Mouse (Mus musculus) midbrain, embryonic 12.5 days (tissue): ENCODE data around the gene Ptcd2. TPM values are rescaled to one million over a fixed set of nuclear protein-coding genes. Genes with fewer than 3 reads are reported as not detected.

Source experiments
- ATAC-seq: fragments of 200-750 bp; cut with Nextera tagmentation; 2 replicates; pipeline ENCODE4 v1.8.0; 2017; ENCODE audit warnings: low read depth, moderate TSS enrichment, moderate library complexity; ENCODE audit not compliant: low FRiP score
- H3K27ac ChIP-seq: fragments of 300-500 bp; sonication (generic); replicated peaks from 2 replicates; pipeline ENCODE4 v1.5.1; 2016; ENCODE audit warnings: mild to moderate bottlenecking
- H3K27me3 ChIP-seq: fragments of 300-500 bp; sonication (generic); 2 replicates; pipeline ENCODE4 v1.6.1; 2016; ENCODE audit warnings: mild to moderate bottlenecking
- H3K36me3 ChIP-seq: fragments of 300-500 bp; sonication (generic); 2 replicates; pipeline ENCODE4 v1.6.1; 2016
- H3K4me1 ChIP-seq: fragments of 300-500 bp; sonication (generic); 2 replicates; pipeline ENCODE4 v1.6.1; 2016
- H3K4me2 ChIP-seq: fragments of 300-500 bp; sonication (generic); replicated peaks from 2 replicates; pipeline ENCODE4 v1.6.1; 2016; ENCODE audit warnings: mild to moderate bottlenecking, moderate library complexity
- H3K4me3 ChIP-seq: fragments of 300-500 bp; sonication (generic); 2 replicates; pipeline ENCODE4 v1.5.1; 2016; ENCODE audit warnings: mild to moderate bottlenecking
- H3K9ac ChIP-seq: fragments of 300-500 bp; sonication (generic); replicated peaks from 2 replicates; pipeline ENCODE4 v1.6.1; 2016; ENCODE audit warnings: mild to moderate bottlenecking, moderate library complexity
- H3K9me3 ChIP-seq: fragments of 300-500 bp; sonication (generic); 2 replicates; pipeline ENCODE4 v1.6.1; 2016; ENCODE audit warnings: mild to moderate bottlenecking
- WGBS: fragments of 180-500 bp; shearing (Covaris S2); methylation state at CpG from one replicate; pipeline ENCODE4 v1.1.7; 2016; 5-methylcytosine and 5-hydroxymethylcytosine counted together
- polyA plus RNA-seq: library from polyadenylated mRNA; unstranded; fragments of >200 nt; fragmentation: Nextera tagmentation; extraction: Ambion mirVana; gene quantifications from 2 replicates; pipeline ENCODE4 v1.2.1, GENCODE M21; 2016

Gene Ptcd2
- polyA plus RNA-seq, 1 experiment from 2014 or later: 48.4 TPM

DNA sequence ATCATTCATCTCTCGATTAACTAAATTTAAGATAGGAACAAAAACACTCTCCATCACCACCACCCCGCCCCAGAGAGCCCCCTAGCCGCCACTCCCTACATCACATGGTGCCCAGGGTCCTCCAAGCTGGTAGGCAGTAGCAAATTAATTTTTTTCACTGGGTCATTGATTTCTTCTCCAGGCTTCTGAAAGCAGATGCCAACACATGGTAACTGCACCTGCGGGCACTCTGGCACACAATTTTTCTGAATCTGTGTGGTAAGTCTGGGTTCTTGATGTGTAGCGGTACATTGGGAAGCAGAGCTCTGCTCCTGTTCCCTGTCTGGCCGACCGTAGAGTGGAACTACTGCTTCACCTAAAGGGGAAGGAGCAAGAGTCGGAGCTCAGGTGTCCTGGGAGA is 53.7 kb downstream of the Ptcd2 start:
- Histone ChIP-seq H3K27me3 (no peaks in the 10 kb centered on the region), H3K9ac (no peak overlapping the region), H3K27ac (no peak overlapping the region), H3K4me1 (no peaks in the 10 kb centered on the region), H3K4me3 (no peak overlapping the region), H3K9me3 (no peaks in the 10 kb centered on the region), H3K36me3 (no peaks in the 10 kb centered on the region), H3K4me2 (no peak overlapping the region)
- ATAC-seq: no peak
- 95% methylated on average over 8 of the region's 8 CpGs for WGBS

GRCm38 (mm10) chr13:99287786-99288185 is 56.7 kb downstream of the Ptcd2 start:
- Histone ChIP-seq H3K9ac (no peak overlapping the region), H3K9me3 (no peaks in the 10 kb centered on the region), H3K27ac (no peak overlapping the region), H3K4me3 (no peak overlapping the region), H3K4me1 (peaks cover 17% of the 10 kb centered on the region), H3K4me2 (no peak overlapping the region), H3K36me3 (no peaks in the 10 kb centered on the region), H3K27me3 (no peaks in the 10 kb centered on the region)
- ATAC-seq: no peak
- WGBS: 89% methylated on average over 9 of the region's 9 CpGs

GRCm38 (mm10) chr13:99287207-99287606 is 57.3 kb downstream of the Ptcd2 start:
- no peak for ATAC-seq

GRCm38 (mm10) chr13:99285241-99285640 is 59.3 kb downstream of the Ptcd2 start:
- Histone ChIP-seq H3K9ac (no peak overlapping the region), H3K4me2 (0 out of 2 replicates have a peak overlapping the region, but pooled peaks have one; percentile 16), H3K27ac (peak overlapping the region; percentile 73), H3K9me3 (no peaks in the 10 kb centered on the region), H3K27me3 (no peaks in the 10 kb centered on the region), H3K36me3 (no peaks in the 10 kb centered on the region), H3K4me3 (no peak overlapping the region), H3K4me1 (peaks cover 17% of the 10 kb centered on the region)
- ATAC-seq: no peak
- 37% methylated on average over 2 of the region's 2 CpGs for WGBS

More at GRCm38 (mm10) chr13:99287207-99287606, 57.3 kb downstream of the Ptcd2 start:
- H3K36me3 ChIP-seq: no peaks in the 10 kb centered on the region
- H3K4me2 ChIP-seq: no peak overlapping the region
- 90% methylated on average over 4 of the region's 4 CpGs for WGBS
- H3K9me3 ChIP-seq: no peaks in the 10 kb centered on the region
- H3K27ac ChIP-seq: no peak overlapping the region
- no peak overlapping the region for H3K9ac ChIP-seq
- no peak overlapping the region for H3K4me3 ChIP-seq
- H3K4me1 ChIP-seq: peaks cover 17% of the 10 kb centered on the region
- no peaks in the 10 kb centered on the region for H3K27me3 ChIP-seq

DNA sequence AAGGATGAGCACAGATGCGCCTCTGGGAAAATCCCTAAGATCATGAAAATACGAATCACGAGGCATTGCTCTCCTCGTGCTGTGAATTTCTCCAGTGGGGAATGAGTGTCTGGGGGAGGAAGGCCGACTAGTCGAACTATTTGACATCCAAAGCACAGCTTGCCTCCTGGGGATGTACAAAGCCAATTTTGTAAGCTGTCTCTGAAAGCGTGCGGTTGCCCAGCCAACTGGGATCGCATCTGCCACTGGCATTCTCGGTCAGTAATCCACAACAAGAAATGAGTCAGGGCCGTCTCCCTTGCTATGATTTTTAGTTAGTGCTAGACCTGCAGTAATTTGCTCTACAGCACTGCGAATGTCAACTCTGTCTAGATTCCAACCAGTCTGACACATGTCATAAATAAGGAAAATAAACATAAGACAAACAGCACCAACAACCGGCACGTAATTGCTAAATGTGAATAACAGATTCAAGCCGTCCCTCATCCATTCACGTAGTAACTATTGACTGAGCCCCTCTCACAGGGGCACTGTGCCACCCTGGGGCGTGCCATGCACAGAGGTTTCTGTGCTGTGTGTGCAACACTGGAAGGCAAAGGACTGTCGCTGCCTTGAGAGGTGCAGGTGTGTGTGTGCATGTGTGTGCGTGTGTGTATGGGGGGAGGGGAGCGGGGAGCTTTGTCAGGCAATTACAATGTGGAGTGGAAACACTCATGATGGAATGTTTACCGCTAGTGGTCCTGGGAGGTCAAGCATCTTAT is 59.9 kb downstream of the Ptcd2 start:
- peak overlapping the region; percentile 16 for H3K4me2 ChIP-seq
- no peaks in the 10 kb centered on the region for H3K36me3 ChIP-seq
- no peaks in the 10 kb centered on the region for H3K9me3 ChIP-seq
- H3K4me1 ChIP-seq: peaks cover 17% of the 10 kb centered on the region
- no peak overlapping the region for H3K9ac ChIP-seq
- peak overlapping the region; percentile 73 for H3K27ac ChIP-seq
- no peak overlapping the region for H3K4me3 ChIP-seq
- peak; percentile 73 for ATAC-seq
- H3K27me3 ChIP-seq: no peaks in the 10 kb centered on the region
- WGBS: 59% methylated on average over 21 of the region's 21 CpGs

GRCm38 (mm10) chr13:99283916-99284315 is 60.6 kb downstream of the Ptcd2 start:
- WGBS: 66% methylated on average over 12 of the region's 12 CpGs
- Histone ChIP-seq H3K36me3 (no peaks in the 10 kb centered on the region), H3K4me2 (peak overlapping the region; percentile 16; the same call in 1 of the 2 replicates), H3K27me3 (no peaks in the 10 kb centered on the region), H3K4me3 (no peak overlapping the region), H3K9me3 (no peaks in the 10 kb centered on the region), H3K27ac (peak overlapping the region; percentile 44), H3K4me1 (peaks cover 17% of the 10 kb centered on the region), H3K9ac (no peak overlapping the region)
- no peak for ATAC-seq

GRCm38 (mm10) chr13:99282961-99283360 is 61.5 kb downstream of the Ptcd2 start:
- Histone ChIP-seq H3K27ac (no peak overlapping the region), H3K4me2 (no peak overlapping the region), H3K9me3 (no peaks in the 10 kb centered on the region), H3K36me3 (no peaks in the 10 kb centered on the region), H3K9ac (no peak overlapping the region), H3K4me1 (peaks cover 17% of the 10 kb centered on the region), H3K27me3 (no peaks in the 10 kb centered on the region), H3K4me3 (no peak overlapping the region)
- 86% methylated on average over 6 of the region's 6 CpGs for WGBS
- ATAC-seq: no peak

- 78% methylated on average over 10 of the region's 10 CpGs for WGBS
- no peaks in the 10 kb centered on the region for H3K9me3 ChIP-seq
- H3K4me1 ChIP-seq: peaks cover 4% of the 10 kb centered on the region; the same call in 1 of the 2 replicates
- H3K4me3 ChIP-seq: no peak overlapping the region
- H3K9ac ChIP-seq: no peak overlapping the region
- no peak overlapping the region for H3K4me2 ChIP-seq
- H3K27me3 ChIP-seq: no peaks in the 10 kb centered on the region
- no peaks in the 10 kb centered on the region for H3K36me3 ChIP-seq
- H3K27ac ChIP-seq: no peak overlapping the region
- ATAC-seq: no peak
Measured at GRCm38 (mm10) chr13:99279351-99279750, 65.2 kb downstream of the Ptcd2 start.

DNA sequence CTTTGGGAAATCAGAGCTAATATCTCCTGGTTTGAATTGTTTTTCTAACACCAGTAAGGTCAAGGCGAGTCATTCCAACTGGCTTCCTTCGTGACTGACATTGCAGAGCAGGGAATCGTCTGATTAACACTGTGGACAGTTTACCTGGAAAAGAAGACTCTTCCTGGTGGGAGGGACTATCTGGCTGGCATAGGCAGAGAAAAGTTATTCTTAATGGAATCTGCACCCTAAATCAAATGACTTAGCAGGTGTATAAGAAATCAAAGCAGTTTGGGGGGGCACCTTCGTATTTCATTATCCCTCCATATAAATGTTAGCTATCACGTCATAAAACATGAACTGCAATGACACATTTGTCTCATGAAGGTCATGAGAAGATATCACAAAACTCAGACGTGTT is 66.0 kb downstream of the Ptcd2 start:
- WGBS: 87% methylated on average over 6 of the region's 6 CpGs
- Histone ChIP-seq H3K9me3 (no peaks in the 10 kb centered on the region), H3K4me1 (no peaks in the 10 kb centered on the region), H3K27ac (no peak overlapping the region), H3K36me3 (no peaks in the 10 kb centered on the region), H3K4me2 (no peak overlapping the region), H3K27me3 (no peaks in the 10 kb centered on the region), H3K9ac (no peak overlapping the region), H3K4me3 (no peak overlapping the region)
- no peak for ATAC-seq

DNA sequence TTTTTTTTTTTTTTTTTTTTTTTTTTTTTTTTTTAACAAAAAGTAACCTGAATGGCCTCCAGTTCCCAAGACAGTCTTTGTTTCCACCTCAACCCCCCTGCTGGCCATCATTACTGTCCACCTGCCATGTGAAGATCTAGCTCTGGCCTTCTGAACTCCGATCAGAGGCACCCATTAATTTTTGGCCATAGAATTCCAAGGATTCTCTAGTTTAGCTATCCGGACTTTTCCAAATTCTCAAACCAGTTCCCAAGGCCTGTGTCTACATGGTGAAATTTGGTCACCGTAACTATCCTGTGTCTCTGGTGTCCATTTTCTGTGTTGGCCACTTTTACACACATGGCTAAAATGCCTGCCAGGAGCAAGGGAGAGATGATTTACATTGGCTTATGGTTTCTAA is 67.0 kb downstream of the Ptcd2 start:
- no peaks in the 10 kb centered on the region for H3K4me1 ChIP-seq
- H3K9me3 ChIP-seq: no peaks in the 10 kb centered on the region
- 96% methylated on average over 3 of the region's 3 CpGs for WGBS
- no peak overlapping the region for H3K27ac ChIP-seq
- no peak overlapping the region for H3K9ac ChIP-seq
- no peaks in the 10 kb centered on the region for H3K36me3 ChIP-seq
- no peak overlapping the region for H3K4me2 ChIP-seq
- ATAC-seq: no peak
- H3K4me3 ChIP-seq: no peak overlapping the region
- no peaks in the 10 kb centered on the region for H3K27me3 ChIP-seq

DNA sequence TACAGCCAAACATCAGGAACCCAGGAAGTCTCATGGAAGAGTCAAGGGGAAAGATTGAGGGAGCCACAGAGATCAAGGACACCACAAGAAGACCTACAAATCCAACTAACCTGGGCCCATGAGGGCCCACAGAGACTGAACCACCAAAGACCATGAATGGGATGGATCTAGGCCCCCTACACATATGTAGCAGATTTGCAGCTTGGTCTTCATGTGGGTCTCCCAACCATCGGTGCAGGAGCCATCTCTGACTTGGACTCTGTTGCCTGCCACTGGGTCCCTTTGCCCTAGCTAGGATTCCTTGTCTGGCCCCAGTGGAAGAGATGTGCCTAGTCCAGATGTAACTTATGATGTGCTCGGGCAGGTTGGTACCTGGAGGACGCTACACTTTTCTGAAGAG is 72.5 kb downstream of the Ptcd2 start:
- Histone ChIP-seq H3K4me2 (no peak overlapping the region), H3K9ac (no peak overlapping the region)

More for the DNA sequence above, 72.5 kb downstream of the Ptcd2 start:
- 88% methylated on average over 3 of the region's 3 CpGs for WGBS
- no peaks in the 10 kb centered on the region for H3K27me3 ChIP-seq
- no peak overlapping the region for H3K4me3 ChIP-seq
- H3K4me1 ChIP-seq: no peaks in the 10 kb centered on the region
- no peak for ATAC-seq
- H3K27ac ChIP-seq: no peak overlapping the region
- H3K36me3 ChIP-seq: no peaks in the 10 kb centered on the region
- H3K9me3 ChIP-seq: no peaks in the 10 kb centered on the region
